8 mouse cellular contexts compared by ENCODE assay signal in genomic region chr17:15564928-15565300, GRCm38 (mm10). TPM values are rescaled to one million over a fixed set of nuclear protein-coding genes. Genes with fewer than 3 reads are reported as not detected.
DNase-seq lines count a peak whose midpoint lies in the region; ATAC-seq and TF ChIP-seq lines count a peak whose summit lies in the region.

No protein-coding gene starts in this region.

- no peak for TF ChIP-seq CTCF in forebrain, postnatal 0 days (IDR thresholded peaks at IDR 0.05; ENCODE audit: low read depth)
- no peak for TF ChIP-seq CTCF in thymus, adult 2 months (IDR thresholded peaks at IDR 0.05; ENCODE audit: borderline replicate concordance, control insufficient read depth, extremely low read depth, insufficient read depth, low read length, poor library complexity)

- no peak overlapping the region for H3K27ac ChIP-seq in lung, embryonic 16.5 days (ENCODE audit: low read length)
- no peak overlapping the region for H3K27ac ChIP-seq in forebrain, postnatal 0 days (ENCODE audit: low read depth, low read length)
- H3K27ac ChIP-seq in limb, embryonic 13.5 days: no peak overlapping the region
- no peak overlapping the region for H3K27ac ChIP-seq in thymus, adult 2 months (ENCODE audit: control insufficient read depth, insufficient read depth, low read length)

- DNase-seq in lung, postnatal 25 days (ENCODE audit: low spot score): no peak
- DNase-seq in cerebellum, postnatal 10 days: peak; percentile 31 to 51
- DNase-seq in forebrain, postnatal 0 days: peak; percentile 19
- DNase-seq in splenic B cell, adult 2 months (ENCODE audit: low read depth, low spot score): peak; percentile 7
- no peak for DNase-seq in adrenal gland, adult 2 months
- DNase-seq in thymus, adult 2 months: no peak

- H3K9me3 ChIP-seq in lung, embryonic 16.5 days (ENCODE audit: control insufficient read depth, low read length): no peaks in the 10 kb centered on the region
- no peaks in the 10 kb centered on the region for H3K9me3 ChIP-seq in forebrain, postnatal 0 days (ENCODE audit: low read length)
- no peaks in the 10 kb centered on the region for H3K9me3 ChIP-seq in limb, embryonic 13.5 days

- H3K4me3 ChIP-seq in lung, embryonic 16.5 days (ENCODE audit: low read length): peak overlapping the region; percentile 84
- peak overlapping the region; percentile 62 for H3K4me3 ChIP-seq in forebrain, postnatal 0 days (ENCODE audit: low read depth, low read length)
- H3K4me3 ChIP-seq in limb, embryonic 13.5 days: peak overlapping the region; percentile 64
- no peak overlapping the region for H3K4me3 ChIP-seq in thymus, adult 2 months (ENCODE audit: control insufficient read depth, insufficient read depth, low read length)

- 22% methylated on average over 12 of the region's 12 CpGs for WGBS in lung, embryonic 16.5 days
- 46% methylated on average over 12 of the region's 12 CpGs for WGBS in forebrain, postnatal 0 days
- 48% methylated on average over 12 of the region's 12 CpGs for WGBS in limb, embryonic 13.5 days
- 48% methylated on average over 12 of the region's 12 CpGs for WGBS in thymus, adult 2 months

- peak overlapping the region; percentile 52 for H3K9ac ChIP-seq in lung, embryonic 16.5 days (ENCODE audit: low read length)
- peak overlapping the region; percentile 77; the same call in 1 of the 2 replicates for H3K9ac ChIP-seq in forebrain, postnatal 0 days
- H3K9ac ChIP-seq in limb, embryonic 13.5 days: no peak overlapping the region

- no peaks in the 10 kb centered on the region for H3K36me3 ChIP-seq in lung, embryonic 16.5 days (ENCODE audit: control insufficient read depth, insufficient read depth, low read length)
- H3K36me3 ChIP-seq in forebrain, postnatal 0 days (ENCODE audit: insufficient read depth): no peaks in the 10 kb centered on the region
- H3K36me3 ChIP-seq in limb, embryonic 13.5 days: no peaks in the 10 kb centered on the region
- no peaks in the 10 kb centered on the region for H3K36me3 ChIP-seq in splenic B cell, adult 2 months (ENCODE audit: control insufficient read depth, insufficient read depth, low read length, poor library complexity, severe bottlenecking)
- H3K36me3 ChIP-seq in thymus, adult 2 months (ENCODE audit: control insufficient read depth, insufficient read depth, low read length): no peaks in the 10 kb centered on the region

- no peak for ATAC-seq in lung, embryonic 16.5 days (ENCODE audit: low read depth)
- ATAC-seq in forebrain, postnatal 0 days: no peak
- ATAC-seq in limb, embryonic 13.5 days (ENCODE audit: low FRiP score, low read depth): no peak

- H3K27me3 ChIP-seq in lung, embryonic 16.5 days (ENCODE audit: control insufficient read depth, insufficient read depth, low read depth, low read length): no peaks in the 10 kb centered on the region
- H3K27me3 ChIP-seq in forebrain, postnatal 0 days (ENCODE audit: insufficient read depth, low read length): no peaks in the 10 kb centered on the region
- 0 out of 2 replicates have a peak, but pooled peaks cover 5% of the 10 kb centered on the region for H3K27me3 ChIP-seq in limb, embryonic 13.5 days
- no peaks in the 10 kb centered on the region for H3K27me3 ChIP-seq in splenic B cell, adult 2 months (ENCODE audit: control insufficient read depth, insufficient read depth, low read length, poor library complexity, severe bottlenecking)
- no peaks in the 10 kb centered on the region for H3K27me3 ChIP-seq in thymus, adult 2 months (ENCODE audit: control insufficient read depth, insufficient read depth, low read length)

- H3K4me1 ChIP-seq in lung, embryonic 16.5 days (replicated peaks; ENCODE audit: control insufficient read depth, insufficient read depth, low read length): no peaks in the 10 kb centered on the region; the same call in 1 of the 2 replicates
- peaks cover 6% of the 10 kb centered on the region for H3K4me1 ChIP-seq in forebrain, postnatal 0 days (ENCODE audit: insufficient read depth)
- peaks cover 6% of the 10 kb centered on the region; the same call in 1 of the 2 replicates for H3K4me1 ChIP-seq in limb, embryonic 13.5 days
- H3K4me1 ChIP-seq in thymus, adult 2 months (replicated peaks; ENCODE audit: control insufficient read depth, insufficient read depth, low read length): peaks cover 6% of the 10 kb centered on the region

- H3K4me2 ChIP-seq in lung, embryonic 16.5 days (ENCODE audit: low read depth, low read length): peak overlapping the region; percentile 87
- H3K4me2 ChIP-seq in forebrain, postnatal 0 days (ENCODE audit: low read depth): peak overlapping the region; percentile 71
- H3K4me2 ChIP-seq in limb, embryonic 13.5 days (replicated peaks): peak overlapping the region; percentile 69

- no peak for TF ChIP-seq POLR2A in thymus, adult 2 months (IDR thresholded peaks at IDR 0.05; ENCODE audit: control insufficient read depth, extremely low read depth, insufficient read depth, low read length, poor library complexity)

RNA-seq across cellular contexts. Expression of gene Prdm9, which starts 0.8 kb away (rescaled TPM):
- 1.9 and 2.6 TPM in 2 replicates for polyA plus RNA-seq in lung, embryonic 16.5 days (2015; fragmentation: Nextera tagmentation; extraction: Ambion mirVana)
- 1.00 and 1.2 TPM in 2 replicates for total RNA-seq in forebrain, postnatal 0 days (2014; rRNA removed)
- polyA plus RNA-seq in forebrain, postnatal 0 days (2015; fragmentation: Nextera tagmentation; extraction: Ambion mirVana): 0.86 and 1.0 TPM in 2 replicates
- polyA plus RNA-seq in limb, embryonic 13.5 days (2015; fragmentation: Nextera tagmentation; extraction: Ambion mirVana): 1.6 and 1.9 TPM in 2 replicates
- 1 to 10 TPM; 4.0 to 6.9 TPM for total RNA-seq in adrenal gland, adult 2 months (2021)
- polyA plus RNA-seq in adrenal gland, adult 2 months (2012; rRNA removed): 0.98 and 1.2 TPM in 2 replicates
- 1.4 and 1.7 TPM in 2 replicates for polyA plus RNA-seq in thymus, adult 2 months (2012; rRNA removed)

RNA-seq across cellular contexts. Expression of gene Pdcd2, which starts 37.8 kb away (rescaled TPM):
- 29.6 and 33.6 TPM in 2 replicates for polyA plus RNA-seq in lung, embryonic 16.5 days (2015; fragmentation: Nextera tagmentation; extraction: Ambion mirVana)
- 57.9 and 60.8 TPM in 2 replicates for total RNA-seq in forebrain, postnatal 0 days (2014; rRNA removed)
- 47.5 and 49.9 TPM in 2 replicates for polyA plus RNA-seq in forebrain, postnatal 0 days (2015; fragmentation: Nextera tagmentation; extraction: Ambion mirVana)
- 48.4 and 49.0 TPM in 2 replicates for polyA plus RNA-seq in limb, embryonic 13.5 days (2015; fragmentation: Nextera tagmentation; extraction: Ambion mirVana)
- total RNA-seq in adrenal gland, adult 2 months (2021): 10 to 100 TPM; 26.4 to 28.3 TPM
- 48.7 and 61.9 TPM in 2 replicates for polyA plus RNA-seq in adrenal gland, adult 2 months (2012; rRNA removed)
- polyA plus RNA-seq in thymus, adult 2 months (2012; rRNA removed): 57.8 and 75.1 TPM in 2 replicates

Comparison
In these comparisons a context has a peak if more than half of its experiments do, and no peak if none do; other contexts are left out.
1. DNase-seq: peak in cerebellum, postnatal 10 days (2 of 2), forebrain, postnatal 0 days (single experiment) and splenic B cell, adult 2 months (single experiment); none in lung, postnatal 25 days (single experiment), adrenal gland, adult 2 months (single experiment) and thymus, adult 2 months (single experiment).
2. Peak in every context shown above with its lines, with median percentiles within 50 percentile points of each other: H3K4me2 ChIP-seq.